Mouse (Mus musculus) frontal cortex, postnatal 14 days (tissue): ENCODE measurements around the gene Ky.

Experiments
- DNase-seq, 2 experiments: peaks; one replicate each; pipeline ENCODE4 v3.0.0; 2022; ENCODE audit warnings: low spot score in 2 of 2

The Ky gene

DNA sequence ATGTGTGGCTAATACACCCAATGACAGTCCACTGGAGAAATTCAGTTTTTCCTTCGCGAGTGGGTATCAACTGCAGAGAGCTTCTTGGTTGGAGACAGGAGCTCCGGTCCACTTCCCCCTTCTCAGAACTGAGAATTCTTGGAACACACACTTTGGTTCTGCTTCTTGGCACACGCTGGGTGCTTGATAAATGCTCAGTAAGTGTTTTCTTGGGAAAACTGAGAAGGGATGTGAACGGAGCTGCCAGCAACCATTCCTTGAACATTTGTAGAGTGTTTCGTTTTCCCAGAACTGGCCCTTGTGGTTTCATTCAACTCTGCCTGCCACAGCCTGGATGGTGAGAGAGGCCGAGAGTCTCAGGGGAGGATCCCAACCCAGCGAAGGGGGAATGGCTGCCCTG, 43.7 kb downstream of the Ky start:
- DNase-seq = no peak

GRCm38 (mm10) chr9:102551771-102552170, 46.2 kb downstream of the Ky start:
- no peak for DNase-seq

GRCm38 (mm10) chr9:102553781-102554180, 48.2 kb downstream of the Ky start:
- DNase-seq = no peak

DNA sequence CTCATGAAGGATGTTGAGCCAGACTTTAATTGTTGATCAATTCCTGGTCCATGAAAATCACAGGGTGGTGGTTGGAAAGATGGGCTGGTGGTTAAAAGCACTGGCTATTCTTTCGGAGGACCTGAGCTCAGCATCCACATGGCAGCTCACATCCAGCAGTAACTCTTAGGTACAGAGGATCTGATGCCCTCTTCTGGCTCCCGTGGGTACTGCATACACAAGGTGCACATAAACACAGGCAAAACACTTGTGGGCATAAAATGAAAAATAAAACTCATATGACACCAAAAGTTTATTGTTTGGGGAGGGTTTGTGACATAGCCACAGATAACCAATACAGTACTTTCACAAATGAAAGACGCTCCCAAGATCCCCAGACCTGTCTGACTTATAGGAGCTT, 52.9 kb downstream of the Ky start:
- DNase-seq = no peak

GRCm38 (mm10) chr9:102572888-102573287, 67.3 kb downstream of the Ky start:
- DNase-seq = no peak

GRCm38 (mm10) chr9:102577480-102577879, 71.9 kb downstream of the Ky start:
- no peak for DNase-seq

DNA sequence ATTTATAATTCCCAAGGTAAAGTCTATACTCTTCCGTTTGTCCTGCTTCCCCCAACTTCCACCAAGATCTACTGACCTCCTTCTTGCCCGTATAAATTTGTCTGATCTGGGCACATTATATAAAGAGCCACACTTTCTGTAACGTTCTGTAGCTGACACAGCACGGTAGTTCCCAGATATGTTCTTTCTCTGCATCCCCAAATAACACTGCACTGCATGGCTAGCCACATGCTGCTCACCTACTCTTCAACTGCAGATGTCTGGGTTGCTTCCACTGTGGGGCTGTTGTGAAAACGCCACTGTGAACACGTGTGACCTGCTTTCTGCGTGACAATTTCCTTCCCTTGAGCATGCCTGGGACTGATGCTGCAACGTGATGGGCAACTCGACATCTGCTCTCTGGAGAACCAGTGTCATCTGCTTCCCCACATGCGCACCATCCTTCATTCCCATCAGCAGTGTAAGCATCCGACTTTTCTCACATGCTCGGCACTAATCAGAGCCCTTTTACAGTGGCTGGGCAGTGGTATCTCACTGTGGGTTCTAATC, 76.4 kb downstream of the Ky start:
- peak in 1 of 2 experiments; percentile 19 for DNase-seq

- DNase-seq = no peak
Observed at GRCm38 (mm10) chr9:102587347-102587746, 81.8 kb downstream of the Ky start.

DNA sequence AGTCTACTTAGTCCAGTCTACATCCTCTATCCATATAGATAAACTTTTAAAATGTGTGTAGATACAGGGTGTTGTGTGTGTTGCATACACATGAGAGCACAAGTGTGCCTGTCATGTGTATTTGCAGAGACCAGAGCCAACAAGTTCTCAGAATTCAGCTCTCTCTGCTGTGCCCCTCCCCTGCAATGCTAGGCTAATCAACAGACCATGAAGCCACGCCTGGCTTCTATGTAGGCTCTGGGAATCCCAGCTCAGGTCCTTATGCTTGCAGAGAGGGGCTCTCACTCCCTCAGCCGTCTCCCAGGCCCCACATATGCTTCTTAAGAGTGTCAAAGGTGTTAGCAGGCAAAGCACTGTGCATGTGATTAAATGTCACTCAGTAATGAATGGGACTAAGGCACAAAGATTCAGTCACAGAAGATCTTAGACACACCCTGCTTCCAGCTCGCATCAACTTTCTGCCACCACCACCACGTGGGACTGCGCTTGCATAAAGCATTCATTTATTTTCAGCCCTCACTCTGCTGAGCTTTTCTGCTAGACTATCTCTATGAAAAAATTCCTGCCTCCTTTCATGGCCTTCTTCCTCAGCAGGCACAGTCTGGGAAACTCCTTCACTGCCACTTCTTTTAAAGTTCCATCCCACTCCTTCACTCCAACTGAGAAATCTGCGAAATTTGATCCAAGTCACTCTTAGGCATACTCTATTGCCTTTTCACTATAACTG, 89.3 kb downstream of the Ky start:
- DNase-seq = peak in 1 of 2 experiments; percentile 25
